Mouse (Mus musculus) myocyte (in vitro differentiated cells): ENCODE data around the gene Tnfsf8.

Experiments used
- E2F4 ChIP-seq: IDR thresholded peaks from one replicate; pipeline ENCODE4 v1.6.1; 2011; ENCODE audit warnings: mild to moderate bottlenecking, control low read depth, moderate library complexity; ENCODE audit not compliant: insufficient read depth
- MYOG ChIP-seq, 3 experiments: IDR thresholded peaks; one replicate each; pipeline ENCODE4 v1.6.1; 2011; ENCODE audit warnings: control low read depth in 2 of 3, low read depth in 2 of 3, mild to moderate bottlenecking in 2 of 3; ENCODE audit not compliant: insufficient read length in 2 of 3, control insufficient read depth in 1 of 3, insufficient read depth in 1 of 3
- POLR2A ChIP-seq: IDR thresholded peaks from one replicate; pipeline ENCODE4 v1.6.1; 2011; ENCODE audit warnings: low read depth, mild to moderate bottlenecking, control low read depth, moderate library complexity; ENCODE audit not compliant: insufficient read length
- POLR2AphosphoS2 ChIP-seq: IDR thresholded peaks from one replicate; pipeline ENCODE4 v1.6.1; 2011; ENCODE audit warnings: low read depth, control low read depth; ENCODE audit not compliant: insufficient read length
- SRF ChIP-seq: IDR thresholded peaks from one replicate; pipeline ENCODE4 v1.6.1; 2011; ENCODE audit warnings: low read depth; ENCODE audit not compliant: control insufficient read depth, insufficient read length
- USF1 ChIP-seq: IDR thresholded peaks from one replicate; pipeline ENCODE4 v1.6.1; 2011; ENCODE audit warnings: low read depth, mild to moderate bottlenecking, control low read depth, moderate library complexity

- TF ChIP-seq E2F4 (no peak), MYOG (IDR thresholded peaks at IDR 0.05; ENCODE audit: control insufficient read depth in 1 of 3, insufficient read depth in 1 of 3, insufficient read length in 2 of 3, low read depth in 2 of 3) (no peak), POLR2AphosphoS2 (no peak), USF1 (no peak), POLR2A (no peak), SRF (no peak)
Measured at GRCm38 (mm10) chr4:63908511-63908910, 47.4 kb upstream of the Tnfsf8 start.
